In the genomic region with DNA sequence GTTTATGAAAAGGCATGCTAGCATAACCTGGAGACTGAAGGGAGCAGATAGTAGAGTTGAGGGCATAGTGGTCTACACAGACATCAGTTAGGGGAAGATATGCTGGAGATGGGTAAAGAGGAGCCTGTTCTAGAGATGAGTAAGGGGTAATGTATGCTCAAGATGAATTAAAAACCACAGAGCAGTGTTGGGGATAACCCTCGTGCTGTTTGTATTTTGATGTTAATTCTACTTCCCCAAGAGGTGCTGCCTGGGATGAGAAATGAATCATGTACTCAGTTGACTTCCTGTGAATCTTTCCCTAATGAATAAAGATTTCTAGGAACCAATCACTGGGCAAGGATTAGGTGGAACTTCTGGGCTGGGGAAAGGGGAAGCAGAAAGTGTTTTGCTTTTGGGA, we compare ENCODE assay signal across 20 mouse cellular contexts. TPM values are rescaled to one million over a fixed set of nuclear protein-coding genes. Genes with fewer than 3 reads are reported as not detected.
"Had no signal": no experiment of that assay in that cellular context is flagged by ENCODE, and none has a peak within 500 bp of the region (broad histone marks: within the 10 kb centered on the region; RNA-seq: fewer than 3 reads in every experiment).

No protein-coding gene starts in this region.

- H3K9me3 ChIP-seq: liver, embryonic 15.5 days; midbrain, embryonic 10.5 days; neural tube, embryonic 15.5 days had no signal

- H3K4me2 ChIP-seq: limb, embryonic 12.5 days; liver, embryonic 15.5 days; lung, embryonic 14.5 days; neural tube, embryonic 15.5 days had no signal

- H3K27ac ChIP-seq: kidney, postnatal 0 days; limb, embryonic 12.5 days; liver, embryonic 15.5 days; midbrain, embryonic 10.5 days; neural tube, embryonic 15.5 days; stomach, postnatal 0 days had no signal

- H3K4me1 ChIP-seq: limb, embryonic 12.5 days; liver, embryonic 15.5 days; midbrain, embryonic 10.5 days; neural tube, embryonic 15.5 days had no signal

- H3K9ac ChIP-seq: limb, embryonic 12.5 days; liver, embryonic 15.5 days; lung, embryonic 14.5 days; neural tube, embryonic 15.5 days had no signal

- DNase-seq: kidney, adult 11 months; kidney, adult 9 months; kidney, postnatal 36 days; liver; midbrain, embryonic 14.5 days; right cerebral cortex, adult 18-20 months; right cerebral cortex, postnatal 25 days; thymus, postnatal 4 days had no signal

- H3K36me3 ChIP-seq: limb, embryonic 12.5 days; liver, embryonic 15.5 days; midbrain, embryonic 10.5 days; neural tube, embryonic 15.5 days had no signal

- H3K27me3 ChIP-seq: limb, embryonic 12.5 days; liver, embryonic 15.5 days; neural tube, embryonic 15.5 days had no signal

- H3K4me3 ChIP-seq: limb, embryonic 12.5 days; liver, embryonic 15.5 days; midbrain, embryonic 10.5 days; myocyte; neural tube, embryonic 15.5 days had no signal

RNA-seq across cellular contexts. Expression of gene Clec4b2, which starts 2.6 kb away (rescaled TPM):
- total RNA-seq: layer of hippocampus, adult 18-20 months; layer of hippocampus, postnatal 10 days; left cerebral cortex, postnatal 36 days had no signal
- polyA plus RNA-seq: kidney, postnatal 0 days; limb, embryonic 12.5 days; lung, embryonic 14.5 days; midbrain, embryonic 10.5 days; midbrain, embryonic 14.5 days; myocyte; neural tube, embryonic 11.5 days; neural tube, embryonic 15.5 days; stomach, postnatal 0 days had no signal

RNA-seq across cellular contexts. Expression of gene Clec4n, which starts 59.5 kb away (rescaled TPM):
- total RNA-seq: layer of hippocampus, adult 18-20 months; layer of hippocampus, postnatal 10 days; left cerebral cortex, postnatal 36 days had no signal
- polyA plus RNA-seq: midbrain, embryonic 10.5 days; myocyte; neural tube, embryonic 11.5 days had no signal
